Mouse (Mus musculus) thymus, adult 2 months (tissue): ENCODE results near the gene Ube2r2.

Experiments
- CTCF ChIP-seq: fragments of 200-500 bp; IDR thresholded peaks from 2 replicates; pipeline ENCODE4 v1.5.1; 2012; ENCODE audit warnings: mild to moderate bottlenecking, control low read depth, low read length, moderate library complexity, borderline replicate concordance; ENCODE audit not compliant: control insufficient read depth, poor library complexity, insufficient read depth; ENCODE audit errors: extremely low read depth
- POLR2A ChIP-seq: fragments of 200-500 bp; IDR thresholded peaks from 2 replicates; pipeline ENCODE4 v1.6.1; 2012; ENCODE audit warnings: mild to moderate bottlenecking, low read length, control low read depth, moderate library complexity; ENCODE audit not compliant: control insufficient read depth, poor library complexity, insufficient read depth; ENCODE audit errors: extremely low read depth

GRCm38 (mm10) chr4:41151186-41151585 is 15.6 kb downstream of the Ube2r2 start:
- TF ChIP-seq CTCF (no peak), POLR2A (no peak)
